Mouse (Mus musculus) heart, embryonic 11.5 days (tissue): ENCODE results near the gene Xylt1. TPM values are rescaled to one million over a fixed set of nuclear protein-coding genes. Genes with fewer than 3 reads are reported as not detected.

Experiments used
- ATAC-seq: fragments of 200-750 bp; cut with Nextera tagmentation; replicated peaks from 2 replicates; pipeline ENCODE4 v1.8.0; 2017; ENCODE audit warnings: moderate library complexity; ENCODE audit not compliant: insufficient number of reproducible peaks, low FRiP score, low TSS enrichment
- H3K27ac ChIP-seq: fragments of 300-500 bp; sonication (generic); 2 replicates; pipeline ENCODE4 v1.5.1; 2014; ENCODE audit warnings: mild to moderate bottlenecking, low read depth, low read length
- H3K27me3 ChIP-seq: fragments of 300-500 bp; sonication (generic); 2 replicates; pipeline ENCODE4 v1.6.1; 2014; ENCODE audit warnings: mild to moderate bottlenecking, low read length, mixed read lengths; ENCODE audit not compliant: control insufficient read depth, insufficient read depth
- H3K36me3 ChIP-seq: fragments of 300-500 bp; sonication (generic); 2 replicates; pipeline ENCODE4 v1.6.1; 2014; ENCODE audit warnings: mild to moderate bottlenecking, low read length, moderate library complexity, mixed read lengths; ENCODE audit not compliant: control insufficient read depth, insufficient read depth
- H3K4me1 ChIP-seq: fragments of 300-500 bp; sonication (generic); 2 replicates; pipeline ENCODE4 v1.6.1; 2014; ENCODE audit warnings: low read length; ENCODE audit not compliant: control insufficient read depth, insufficient read depth
- H3K4me2 ChIP-seq: fragments of 300-500 bp; sonication (generic); 2 replicates; pipeline ENCODE4 v1.6.1; 2014; ENCODE audit warnings: mild to moderate bottlenecking, moderate library complexity
- H3K4me3 ChIP-seq: fragments of 300-500 bp; sonication (generic); 2 replicates; pipeline ENCODE4 v1.5.1; 2014; ENCODE audit warnings: low read depth, low read length
- H3K9ac ChIP-seq: fragments of 300-500 bp; sonication (generic); 2 replicates; pipeline ENCODE4 v1.6.1; 2014; ENCODE audit warnings: mild to moderate bottlenecking, low read depth, low read length, moderate library complexity
- H3K9me3 ChIP-seq: fragments of 300-500 bp; sonication (generic); replicated peaks from 2 replicates; pipeline ENCODE4 v1.6.1; 2016; ENCODE audit warnings: low read length; ENCODE audit not compliant: control insufficient read depth
- WGBS: fragments of 180-500 bp; shearing (Covaris S2); extraction: QIAGEN DNeasy Blood & Tissue Kit; methylation state at CpG from one replicate; pipeline ENCODE4 v1.1.7; 2014; ENCODE audit not compliant: insufficient replicate concordance; 5-methylcytosine and 5-hydroxymethylcytosine counted together
- polyA plus RNA-seq: library from polyadenylated mRNA; unstranded; fragments of >200 nt; fragmentation: Nextera tagmentation; extraction: Ambion mirVana; gene quantifications from 2 replicates; pipeline ENCODE4 v1.2.1, GENCODE M21; 2014

Xylt1 gene
- polyA plus RNA-seq, 1 experiment from 2014 or later, result 1.8 TPM

DNA sequence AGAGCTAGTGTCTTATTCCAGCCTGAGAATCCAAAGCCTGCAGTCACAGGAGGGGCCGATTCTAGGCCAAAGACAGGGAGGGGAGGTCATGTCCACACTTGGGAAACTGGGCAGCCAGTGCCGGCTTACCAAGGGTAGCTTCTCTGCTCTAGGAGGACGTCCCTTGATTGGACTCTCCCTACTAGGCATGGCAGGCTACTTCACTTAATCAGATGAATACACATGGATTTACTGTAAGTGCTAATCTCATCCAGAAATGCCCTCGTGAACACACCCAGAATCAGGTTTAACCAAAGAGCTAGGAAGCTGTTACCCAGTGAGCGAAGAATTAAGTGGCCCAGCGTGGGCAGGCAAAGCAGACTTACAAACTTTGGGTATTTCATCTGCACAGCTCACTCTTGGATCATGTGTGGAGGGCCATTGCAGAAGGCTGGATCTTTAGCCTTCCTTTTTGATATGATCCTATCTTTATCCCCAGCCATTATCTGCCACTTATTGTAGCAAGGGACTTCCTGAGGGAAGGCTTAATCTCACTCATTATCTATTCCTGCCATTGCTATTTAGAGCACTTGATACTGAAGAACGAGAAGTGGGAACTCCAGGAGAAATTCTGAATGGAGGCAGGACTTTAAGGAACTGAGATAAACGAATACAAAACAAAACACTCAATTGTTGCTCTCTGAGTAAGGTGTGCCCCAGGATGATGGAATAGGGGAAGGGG, 28.6 kb downstream of the Xylt1 start:
- H3K9me3 ChIP-seq, result no peaks in the 10 kb centered on the region
- H3K4me2 ChIP-seq, result no peak overlapping the region
- no peaks in the 10 kb centered on the region for H3K27me3 ChIP-seq
- WGBS, result 65% methylated on average over 8 of the region's 8 CpGs
- H3K4me1 ChIP-seq, result peaks cover 17% of the 10 kb centered on the region
- no peaks in the 10 kb centered on the region for H3K36me3 ChIP-seq
- ATAC-seq, result no peak
- H3K27ac ChIP-seq, result no peak overlapping the region
- H3K4me3 ChIP-seq, result no peak overlapping the region
- no peak overlapping the region for H3K9ac ChIP-seq

DNA sequence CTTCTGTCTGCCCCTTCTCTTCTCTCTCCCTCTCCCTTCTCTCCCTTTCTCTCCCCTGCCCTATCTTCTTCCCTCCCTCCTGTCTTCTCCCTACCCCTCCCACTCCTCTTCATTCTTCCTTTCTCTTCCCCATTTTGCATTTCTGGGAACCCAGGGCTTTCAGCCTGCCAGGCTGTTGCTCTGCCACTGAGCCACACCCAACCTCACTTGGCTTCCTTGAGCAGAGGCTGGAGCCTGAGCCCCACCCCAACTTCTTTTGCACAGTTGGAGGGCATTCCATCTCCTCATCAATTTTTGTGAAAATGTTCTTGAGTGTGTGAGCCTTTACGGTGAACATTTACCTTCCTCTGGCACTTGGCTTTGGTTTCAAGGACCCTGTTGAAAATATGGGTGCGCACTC, 31.1 kb downstream of the Xylt1 start:
- no peaks in the 10 kb centered on the region for H3K9me3 ChIP-seq
- H3K27me3 ChIP-seq, result no peaks in the 10 kb centered on the region
- H3K36me3 ChIP-seq, result no peaks in the 10 kb centered on the region
- no peak overlapping the region for H3K4me3 ChIP-seq
- peaks cover 17% of the 10 kb centered on the region for H3K4me1 ChIP-seq
- 82% methylated on average over 2 of the region's 2 CpGs for WGBS
- ATAC-seq, result no peak
- no peak overlapping the region for H3K27ac ChIP-seq
- no peak overlapping the region for H3K4me2 ChIP-seq
- H3K9ac ChIP-seq, result no peak overlapping the region

GRCm38 (mm10) chr7:117412405-117412804, 31.6 kb downstream of the Xylt1 start:
- Histone ChIP-seq H3K27me3 (no peaks in the 10 kb centered on the region), H3K9me3 (no peaks in the 10 kb centered on the region), H3K36me3 (no peaks in the 10 kb centered on the region), H3K9ac (no peak overlapping the region), H3K4me1 (peaks cover 15% of the 10 kb centered on the region), H3K4me3 (no peak overlapping the region), H3K27ac (no peak overlapping the region), H3K4me2 (no peak overlapping the region)
- 52% methylated on average over 5 of the region's 5 CpGs for WGBS
- no peak for ATAC-seq

DNA sequence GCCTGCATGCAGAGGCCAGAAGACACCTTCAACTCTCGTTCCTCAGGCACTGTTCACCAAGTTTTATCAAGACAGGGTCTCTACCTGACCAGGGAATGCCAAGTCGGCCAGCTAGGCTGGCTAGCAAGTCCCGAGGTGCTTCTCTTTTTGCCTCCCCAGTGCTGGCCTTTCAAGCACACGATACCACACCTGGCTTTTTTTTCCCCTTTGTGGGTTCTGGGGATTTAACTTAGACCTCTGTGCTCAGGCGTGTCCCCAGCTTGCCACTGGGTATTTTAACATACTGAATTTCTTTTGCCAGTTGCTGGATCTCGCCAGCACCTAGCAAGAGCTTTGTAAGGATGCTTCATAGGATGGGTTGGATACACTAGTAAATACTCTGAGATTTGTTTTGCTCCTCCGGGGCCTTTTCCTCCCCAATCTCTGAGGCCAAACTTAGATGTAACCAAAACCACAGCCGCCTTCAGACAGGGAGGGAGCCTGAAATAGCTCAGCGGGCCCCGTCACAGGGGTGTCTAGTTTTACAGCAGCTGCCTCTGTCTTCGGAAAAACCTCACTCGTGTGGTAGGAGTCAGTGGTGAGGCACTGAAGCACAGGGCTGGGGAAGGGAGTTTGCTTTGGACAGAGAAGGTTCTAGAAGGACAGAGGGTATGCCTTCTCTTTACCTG, 33.7 kb downstream of the Xylt1 start:
- no peaks in the 10 kb centered on the region for H3K27me3 ChIP-seq
- H3K4me2 ChIP-seq, result no peak overlapping the region; the same call in 1 of the 2 replicates
- H3K27ac ChIP-seq, result no peak overlapping the region
- no peak for ATAC-seq
- H3K9me3 ChIP-seq, result no peaks in the 10 kb centered on the region
- H3K9ac ChIP-seq, result no peak overlapping the region
- peaks cover 15% of the 10 kb centered on the region for H3K4me1 ChIP-seq
- 53% methylated on average over 12 of the region's 12 CpGs for WGBS
- H3K4me3 ChIP-seq, result no peak overlapping the region
- no peaks in the 10 kb centered on the region for H3K36me3 ChIP-seq

DNA sequence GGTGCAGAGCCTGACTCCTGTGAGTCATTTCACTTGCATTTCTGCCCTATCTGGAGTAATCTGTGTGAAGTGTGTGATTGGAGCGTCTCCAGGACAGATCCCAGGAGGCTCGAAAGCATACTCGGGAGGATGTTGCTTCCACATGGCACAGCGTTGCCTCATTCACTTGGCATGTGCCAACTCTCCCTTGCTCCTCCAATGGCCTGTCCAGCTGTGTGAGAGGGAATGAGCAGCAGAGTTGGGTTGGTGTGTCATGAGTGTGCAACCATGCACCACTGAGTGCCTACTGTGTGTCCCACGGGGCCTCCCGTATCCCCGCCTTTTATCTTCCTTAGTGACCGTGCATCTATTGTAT, 34.2 kb downstream of the Xylt1 start:
- H3K36me3 ChIP-seq, result no peaks in the 10 kb centered on the region
- H3K9me3 ChIP-seq, result no peaks in the 10 kb centered on the region
- no peak overlapping the region; the same call in 1 of the 2 replicates for H3K4me2 ChIP-seq
- H3K27ac ChIP-seq, result no peak overlapping the region
- H3K4me1 ChIP-seq, result peaks cover 15% of the 10 kb centered on the region
- WGBS, result 72% methylated on average over 8 of the region's 8 CpGs
- no peak overlapping the region for H3K9ac ChIP-seq
- no peak overlapping the region for H3K4me3 ChIP-seq
- ATAC-seq, result no peak
- H3K27me3 ChIP-seq, result no peaks in the 10 kb centered on the region

DNA sequence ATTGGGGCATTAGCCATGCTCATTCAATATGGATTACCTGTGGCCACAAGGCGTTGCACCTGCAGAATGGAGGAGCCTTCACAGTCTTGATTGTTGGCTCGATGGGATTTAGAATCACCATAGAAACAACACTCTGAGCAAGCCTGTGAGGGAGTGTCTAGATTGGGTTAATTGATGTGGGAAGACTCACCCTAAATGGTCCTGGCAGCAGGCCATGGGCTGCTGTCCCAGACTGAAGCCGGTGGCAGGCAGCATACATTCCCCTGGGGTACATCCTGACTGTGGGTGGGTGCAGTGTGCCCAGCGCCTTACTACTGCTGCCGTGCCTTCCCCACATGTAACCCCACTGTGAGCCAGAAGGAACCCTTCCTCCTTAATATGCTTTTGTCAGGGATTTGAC, 38.3 kb downstream of the Xylt1 start:
- H3K4me3 ChIP-seq, result no peak overlapping the region
- H3K9ac ChIP-seq, result no peak overlapping the region
- no peaks in the 10 kb centered on the region for H3K9me3 ChIP-seq
- H3K36me3 ChIP-seq, result no peaks in the 10 kb centered on the region
- H3K4me1 ChIP-seq, result peaks cover 14% of the 10 kb centered on the region
- no peak for ATAC-seq
- H3K27ac ChIP-seq, result no peak overlapping the region
- no peaks in the 10 kb centered on the region for H3K27me3 ChIP-seq
- 70% methylated on average over 5 of the region's 5 CpGs for whole genome bisulfite sequencing
- no peak overlapping the region for H3K4me2 ChIP-seq

DNA sequence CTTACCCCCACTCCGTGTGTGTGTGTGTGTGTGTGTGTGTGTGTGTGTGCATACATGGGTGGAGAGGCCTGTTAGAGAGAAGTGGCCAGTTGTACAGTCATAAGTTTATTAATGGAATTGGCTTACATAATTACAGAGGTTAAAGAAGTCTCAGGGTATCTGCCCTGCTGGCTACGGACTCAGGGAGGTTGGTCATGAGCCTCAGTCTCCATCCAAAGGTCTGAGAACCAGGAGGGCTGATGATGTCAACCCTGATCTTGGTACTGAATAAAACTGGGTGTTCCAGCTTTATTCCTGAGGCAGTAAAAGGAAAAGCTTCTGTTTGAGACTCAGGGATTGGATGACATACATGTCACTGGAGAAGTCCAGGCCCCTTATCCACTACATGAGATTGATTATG, 39.1 kb downstream of the Xylt1 start:
- Histone ChIP-seq H3K36me3 (no peaks in the 10 kb centered on the region), H3K4me2 (no peak overlapping the region), H3K27me3 (no peaks in the 10 kb centered on the region), H3K4me3 (no peak overlapping the region), H3K27ac (no peak overlapping the region), H3K4me1 (peaks cover 7% of the 10 kb centered on the region; the same call in 1 of the 2 replicates), H3K9me3 (no peaks in the 10 kb centered on the region), H3K9ac (no peak overlapping the region)
- WGBS, result 84% methylated on average over 2 of the region's 2 CpGs
- ATAC-seq, result no peak

DNA sequence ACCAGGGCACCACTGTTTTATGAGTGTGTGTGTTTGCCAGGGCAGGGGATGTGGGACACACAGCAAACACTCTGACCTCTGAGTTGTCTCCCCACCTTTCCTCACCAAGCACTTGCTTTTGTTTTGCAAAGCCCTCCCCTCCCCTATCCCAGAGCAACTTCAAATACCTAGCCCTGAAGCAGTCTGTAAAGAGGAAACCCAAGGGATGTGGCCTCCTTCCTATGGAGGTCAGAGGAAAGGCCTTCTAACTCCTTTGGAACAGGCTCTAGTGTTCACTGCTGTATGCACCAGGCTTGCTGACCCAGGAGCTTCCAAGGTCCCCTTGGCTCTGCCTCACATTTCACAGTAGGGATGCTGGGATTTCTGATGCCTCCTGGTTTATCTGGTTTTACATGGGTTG, 39.5 kb downstream of the Xylt1 start:
- Histone ChIP-seq H3K9ac (no peak overlapping the region), H3K4me1 (0 out of 2 replicates have a peak, but pooled peaks cover 3% of the 10 kb centered on the region), H3K27ac (no peak overlapping the region), H3K27me3 (no peaks in the 10 kb centered on the region), H3K9me3 (no peaks in the 10 kb centered on the region), H3K4me2 (no peak overlapping the region), H3K4me3 (no peak overlapping the region), H3K36me3 (no peaks in the 10 kb centered on the region)
- ATAC-seq, result no peak
